Mouse (Mus musculus): ENCODE measurements at regions not wholly inside any gene's neighbourhood (a gene's known extent, or its start where the extent isn't known, plus 50 kb on each side); places are given as distances from the start of the nearest gene placed in this dataset.

GRCm38 (mm10) chr3:70201334-70201943 is 194.0 kb downstream of the Otol1 start:
- no peak for TF ChIP-seq USF1 (IDR thresholded peaks at IDR 0.05; ENCODE audit: low read depth)
- no peak for TF ChIP-seq E2F4 (IDR thresholded peaks at IDR 0.05; ENCODE audit: insufficient read depth)
- TF ChIP-seq REST (IDR thresholded peaks at IDR 0.05; ENCODE audit: insufficient read depth, insufficient read length) = no peak
- TF ChIP-seq POLR2A (IDR thresholded peaks at IDR 0.05; ENCODE audit: insufficient read length, low read depth) = no peak
- no peak for TF ChIP-seq MYOG (IDR thresholded peaks at IDR 0.05; ENCODE audit: control insufficient read depth in 1 of 3, insufficient read depth in 1 of 3, insufficient read length in 2 of 3, low read depth in 2 of 3)
- no peak for TF ChIP-seq TCF3 (IDR thresholded peaks at IDR 0.05; ENCODE audit: insufficient read length, low read depth)
- no peak for TF ChIP-seq MYOD1 (IDR thresholded peaks at IDR 0.05; ENCODE audit: control insufficient read depth in 1 of 3, insufficient read length in 2 of 3, low read depth in 2 of 3)
- TF ChIP-seq SRF (IDR thresholded peaks at IDR 0.05; ENCODE audit: control insufficient read depth, insufficient read length, low read depth) = no peak
- TF ChIP-seq POLR2AphosphoS2 (IDR thresholded peaks at IDR 0.05; ENCODE audit: insufficient read length, low read depth) = no peak

Data from myocyte (in vitro differentiated cells).